Mouse (Mus musculus) frontal cortex, postnatal 36 days (tissue): ENCODE measurements around the gene Ddx19b.
"Not testable (repeated sequence)": the region's sequence is repeated elsewhere in the genome, so short reads cannot be mapped to it uniquely, and the experiment has no call there.

Experiments used
- DNase-seq, 2 experiments: peaks; one replicate each; pipeline ENCODE4 v3.0.0; 2022; ENCODE audit warnings: low spot score in 2 of 2

The Ddx19b gene

GRCm38 (mm10) chr8:111031572-111031971 lies at the start of gene Ddx19b:
Gene Ddx19b (minus strand): TSS chr8:111031751.
- DNase-seq, result no peak

- DNase-seq, result no peak
Observed at GRCm38 (mm10) chr8:111079861-111080271, 48.3 kb upstream of the Ddx19b start.

GRCm38 (mm10) chr8:111079461-111079860 lies 47.9 kb upstream of the Ddx19b start:
- DNase-seq, result no peak

- DNase-seq, result peak; percentile 58 to 70
Observed at GRCm38 (mm10) chr8:111075926-111076325, 44.4 kb upstream of the Ddx19b start.

- not testable (repeated sequence) for DNase-seq
Observed at GRCm38 (mm10) chr8:111068660-111069059, 37.1 kb upstream of the Ddx19b start.

- no peak for DNase-seq
Observed at GRCm38 (mm10) chr8:111067439-111067838, 35.9 kb upstream of the Ddx19b start.

GRCm38 (mm10) chr8:111066308-111066707 lies 34.8 kb upstream of the Ddx19b start:
- no peak for DNase-seq

- DNase-seq, result no peak
Observed at GRCm38 (mm10) chr8:111062893-111063292, 31.3 kb upstream of the Ddx19b start.

GRCm38 (mm10) chr8:111062072-111062757 lies 30.7 kb upstream of the Ddx19b start:
- DNase-seq, result peak; percentile 98

- no peak for DNase-seq
Observed at GRCm38 (mm10) chr8:111061688-111062071, 30.1 kb upstream of the Ddx19b start.

- DNase-seq, result no peak
Observed at GRCm38 (mm10) chr8:111058946-111059572, 27.5 kb upstream of the Ddx19b start.

GRCm38 (mm10) chr8:111056691-111057293 lies 25.2 kb upstream of the Ddx19b start:
- peak in 1 of 2 experiments; percentile 42 for DNase-seq

- DNase-seq, result peak; percentile 90 to 94
Observed at GRCm38 (mm10) chr8:111056158-111056663, 24.7 kb upstream of the Ddx19b start, which contains the start of gene Exosc6. Gene Exosc6 (plus strand): TSS chr8:111056339.

GRCm38 (mm10) chr8:111055661-111056060 lies 24.1 kb upstream of the Ddx19b start:
- no peak for DNase-seq

GRCm38 (mm10) chr8:111055031-111055634 lies 23.6 kb upstream of the Ddx19b start:
- DNase-seq, result no peak

GRCm38 (mm10) chr8:111053827-111054518 lies 22.4 kb upstream of the Ddx19b start:
- DNase-seq, result no peak

GRCm38 (mm10) chr8:111049106-111049505 lies 17.6 kb upstream of the Ddx19b start:
- no peak for DNase-seq

GRCm38 (mm10) chr8:111048694-111049093 lies 17.1 kb upstream of the Ddx19b start:
- DNase-seq, result no peak

GRCm38 (mm10) chr8:111044003-111044734 lies 12.6 kb upstream of the Ddx19b start:
- no peak for DNase-seq

GRCm38 (mm10) chr8:111042546-111042945 lies 11.0 kb upstream of the Ddx19b start:
- no peak for DNase-seq

- no peak for DNase-seq
Observed at GRCm38 (mm10) chr8:111036591-111036990, 5.0 kb upstream of the Ddx19b start.
